Mouse (Mus musculus): Measurements from ENCODE around the gene Cypt2. TPM values are rescaled to one million over a fixed set of nuclear protein-coding genes. Genes with fewer than 3 reads are reported as not detected.
"Not testable (repeated sequence)": the region's sequence is repeated elsewhere in the genome, so short reads cannot be mapped to it uniquely, and the experiment has no call there.

The Cypt2 gene
- not detected in 2 replicates for polyA plus RNA-seq (2016; fragmentation: Nextera tagmentation; extraction: Ambion mirVana)

DNA sequence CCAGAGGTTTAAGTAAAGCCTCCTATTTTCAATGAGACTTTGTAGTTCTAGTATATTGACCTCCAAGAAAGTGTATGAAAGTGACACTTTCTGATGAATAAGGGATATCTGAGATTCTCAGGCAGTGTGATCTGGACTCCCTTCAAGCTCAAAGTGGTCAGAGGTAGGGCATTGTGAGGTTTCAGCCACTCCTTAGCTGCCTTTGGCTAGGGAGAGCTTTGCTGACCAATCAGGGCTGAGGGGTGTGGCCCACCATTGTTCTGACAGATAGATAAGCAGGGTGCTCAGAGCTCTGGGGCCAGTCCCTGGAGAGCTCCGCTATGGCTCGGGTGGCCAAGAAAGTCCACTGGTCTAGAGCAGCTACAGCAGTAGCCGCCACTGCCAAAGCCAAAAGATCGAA is at the start of gene Cypt2:
Gene Cypt2, plus strand, starts transcription at position 301 of the 400 bp plus-strand sequence.
- not testable (repeated sequence) for H3K36me3 ChIP-seq; H3K4me1 ChIP-seq (replicated peaks); H3K27me3 ChIP-seq (replicated peaks); H3K4me2 ChIP-seq; H3K9me3 ChIP-seq (replicated peaks); ATAC-seq (ENCODE audit: insufficient number of reproducible peaks, low FRiP score); H3K27ac ChIP-seq (ENCODE audit: poor library complexity, severe bottlenecking); H3K9ac ChIP-seq; H3K4me3 ChIP-seq
- WGBS = 75% methylated on average over 4 of the region's 4 CpGs

GRCm38 (mm10) chrX:105546234-105546633 is 46.7 kb downstream of the Cypt2 start:
- Histone ChIP-seq H3K9ac (no peak overlapping the region), H3K36me3 (no peaks in the 10 kb centered on the region), H3K4me3 (no peak overlapping the region), H3K27ac (ENCODE audit: poor library complexity, severe bottlenecking) (no peak overlapping the region), H3K27me3 (replicated peaks) (no peaks in the 10 kb centered on the region), H3K4me1 (replicated peaks) (no peaks in the 10 kb centered on the region), H3K9me3 (replicated peaks) (no peaks in the 10 kb centered on the region), H3K4me2 (no peak overlapping the region)
- 73% methylated on average over 6 of the region's 6 CpGs for WGBS
- ATAC-seq (ENCODE audit: insufficient number of reproducible peaks, low FRiP score) = no peak
